Mouse (Mus musculus) cerebellum, adult 11 months (tissue): ENCODE measurements around the gene Khdc4.
"Not testable (repeated sequence)": the region's sequence is repeated elsewhere in the genome, so short reads cannot be mapped to it uniquely, and the experiment has no call there.

Source experiments
- DNase-seq: peaks from one replicate; pipeline ENCODE4 v3.0.0; 2022

Gene Khdc4

GRCm38 (mm10) chr3:88658441-88659127, 27.0 kb upstream of the Khdc4 start:
- DNase-seq, result no peak

- DNase-seq, result no peak
Observed at GRCm38 (mm10) chr3:88659798-88660197, 25.8 kb upstream of the Khdc4 start.

DNA sequence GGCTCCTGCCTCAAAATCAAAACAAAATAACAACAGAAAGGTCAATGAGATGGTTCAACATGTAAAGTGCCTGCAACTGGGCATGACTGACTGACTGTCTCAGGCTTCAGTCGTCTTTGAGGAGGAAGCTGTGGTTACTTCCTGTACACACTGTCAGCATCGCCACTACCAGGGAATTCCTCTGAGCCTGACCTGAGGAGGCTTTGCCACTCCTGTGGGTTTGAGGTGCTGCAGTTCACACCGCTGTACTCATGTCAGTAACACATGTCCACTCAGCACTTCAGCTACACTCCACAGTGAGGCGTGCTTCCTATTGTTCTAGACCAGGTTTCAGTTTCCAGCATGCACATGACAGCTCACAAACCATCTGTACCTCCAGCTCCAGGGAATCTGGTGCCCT, 21.5 kb upstream of the Khdc4 start:
- no peak for DNase-seq

DNA sequence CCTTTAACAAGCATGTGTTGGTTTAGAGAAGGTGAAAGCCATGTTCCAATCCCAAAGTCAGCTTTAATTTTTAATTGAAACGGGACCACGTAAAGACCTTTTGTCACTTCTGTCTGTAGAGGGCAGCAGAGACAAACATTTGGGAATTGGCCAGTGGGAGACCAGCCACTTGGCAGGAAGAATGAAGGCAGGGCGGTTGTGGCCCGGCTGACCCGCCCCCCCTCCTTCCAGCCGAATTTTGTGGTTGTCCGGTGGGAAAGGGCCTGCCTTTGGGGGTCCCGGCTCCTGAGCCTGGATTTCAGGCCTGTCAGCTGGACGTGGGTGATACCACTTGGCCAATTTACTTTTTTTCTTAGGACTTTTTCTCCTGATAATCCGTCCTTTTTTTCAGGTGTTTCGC, 8.2 kb upstream of the Khdc4 start:
- DNase-seq, result peak; percentile 70

GRCm38 (mm10) chr3:88683814-88684213, 1.8 kb upstream of the Khdc4 start:
- DNase-seq, result no peak

DNA sequence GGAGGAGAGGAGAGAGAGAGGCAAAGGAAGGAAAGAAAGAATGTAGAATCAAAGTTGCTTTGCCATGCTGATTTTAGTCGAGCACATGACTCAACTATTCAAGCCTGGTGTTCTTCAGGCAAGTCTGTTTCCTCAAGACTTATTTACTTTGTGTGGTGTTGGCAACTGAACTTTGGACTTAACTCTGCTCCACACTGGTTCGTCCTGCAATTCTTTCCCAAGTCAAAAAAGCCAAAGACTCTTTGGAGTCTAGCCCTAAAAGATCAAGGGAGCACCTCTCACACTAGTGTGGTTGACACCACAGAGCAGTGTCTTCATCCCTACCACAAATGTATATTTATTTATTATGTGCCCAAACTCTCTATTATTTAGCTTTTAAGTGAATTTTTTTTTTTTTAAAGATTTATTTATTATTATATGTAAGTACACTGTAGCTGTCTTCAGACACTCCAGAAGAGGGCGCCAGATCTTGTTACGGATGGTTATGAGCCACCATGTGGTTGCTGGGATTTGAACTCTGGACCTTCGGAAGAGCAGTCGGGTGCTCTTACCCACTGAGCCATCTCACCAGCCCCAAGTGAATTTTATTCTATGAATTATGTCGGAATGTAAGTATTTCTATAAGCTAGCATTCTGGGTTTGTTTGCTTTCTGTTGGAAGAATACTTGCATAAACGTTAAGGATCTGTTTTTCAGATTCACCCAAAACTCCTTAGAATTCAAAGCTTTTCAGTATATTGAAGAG, 1.2 kb upstream of the Khdc4 start:
- DNase-seq, result no peak

GRCm38 (mm10) chr3:88685958-88686451, 402 bp downstream of the Khdc4 start:
- peak; percentile 38 for DNase-seq

DNA sequence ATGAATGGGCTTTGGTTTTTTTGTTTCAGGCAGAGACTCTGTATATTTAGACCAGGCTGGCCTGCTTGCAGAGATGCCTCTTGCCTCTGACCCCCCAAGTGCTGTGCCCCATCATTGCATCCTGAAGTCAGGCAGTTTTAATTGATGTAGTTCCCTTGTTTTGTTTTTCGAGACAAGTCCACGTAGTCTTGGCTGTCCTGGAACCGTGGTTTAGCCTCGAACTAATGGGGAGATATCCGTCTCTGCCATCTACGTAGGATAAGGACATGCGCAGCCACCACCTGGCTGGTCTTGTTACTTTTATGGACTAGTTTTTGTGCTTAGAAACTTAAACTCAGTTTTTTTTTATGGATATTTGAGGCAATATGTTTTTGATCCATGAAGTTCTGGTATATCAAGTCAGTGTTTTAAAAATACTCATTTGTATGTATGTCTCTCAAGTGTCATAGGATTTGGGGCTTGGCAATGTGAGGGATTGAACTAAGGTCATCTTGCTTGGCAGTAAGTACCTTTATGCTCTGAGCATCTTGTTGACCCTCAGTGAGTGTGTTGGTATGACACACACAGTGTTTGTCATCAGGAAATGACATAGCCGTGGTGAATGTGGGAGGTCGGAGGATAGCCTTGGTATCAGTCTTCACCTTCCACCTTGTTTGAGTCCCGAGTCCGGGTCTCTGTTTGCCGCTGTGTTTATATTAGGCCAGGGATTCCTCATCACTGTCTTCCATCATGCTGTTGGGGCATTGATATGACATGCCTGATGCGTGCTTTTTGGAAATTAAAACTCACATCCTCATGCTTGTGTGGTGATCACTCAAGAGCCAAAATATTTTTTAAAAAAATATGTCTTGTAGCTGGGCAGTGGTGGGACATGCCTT, 1.4 kb downstream of the Khdc4 start:
- DNase-seq, result peak; percentile 8

DNA sequence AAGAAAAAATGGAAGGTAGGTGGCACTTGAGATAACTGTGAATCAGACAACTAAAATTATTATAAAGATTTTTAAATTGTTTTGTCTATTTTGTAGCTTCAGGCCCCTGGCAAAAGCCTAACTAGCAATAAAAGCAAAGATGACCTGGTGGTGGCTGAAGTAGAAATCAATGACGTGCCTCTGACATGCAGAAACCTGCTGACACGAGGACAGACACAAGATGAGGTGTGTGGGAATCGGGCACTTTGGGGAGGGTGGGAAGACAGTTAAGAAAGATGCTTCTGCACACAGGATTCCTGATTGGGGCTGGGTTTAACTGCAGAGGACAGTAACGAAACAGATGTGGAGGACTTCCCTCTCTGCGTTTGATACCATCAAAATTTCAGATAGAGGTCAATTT, 3.5 kb downstream of the Khdc4 start:
- no peak for DNase-seq

DNA sequence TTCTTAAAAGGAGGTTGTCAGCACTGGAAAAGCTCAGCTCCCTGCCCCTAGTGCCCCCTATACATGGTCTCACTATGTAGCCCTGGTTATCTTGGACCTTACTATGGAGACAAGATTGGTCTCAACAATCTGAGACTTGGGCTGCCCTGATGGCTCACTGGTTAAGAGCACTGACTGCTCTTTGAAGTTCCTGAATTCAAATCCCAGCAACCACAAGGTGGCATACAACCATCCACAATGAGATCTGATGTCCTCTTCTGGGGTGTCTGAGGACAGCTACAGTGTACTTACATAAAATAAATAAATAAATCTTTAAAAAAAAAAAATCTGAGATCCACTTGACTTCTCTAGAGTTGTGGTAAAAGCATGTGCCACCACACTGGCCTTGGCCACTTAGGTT, 9.9 kb downstream of the Khdc4 start:
- no peak for DNase-seq

DNA sequence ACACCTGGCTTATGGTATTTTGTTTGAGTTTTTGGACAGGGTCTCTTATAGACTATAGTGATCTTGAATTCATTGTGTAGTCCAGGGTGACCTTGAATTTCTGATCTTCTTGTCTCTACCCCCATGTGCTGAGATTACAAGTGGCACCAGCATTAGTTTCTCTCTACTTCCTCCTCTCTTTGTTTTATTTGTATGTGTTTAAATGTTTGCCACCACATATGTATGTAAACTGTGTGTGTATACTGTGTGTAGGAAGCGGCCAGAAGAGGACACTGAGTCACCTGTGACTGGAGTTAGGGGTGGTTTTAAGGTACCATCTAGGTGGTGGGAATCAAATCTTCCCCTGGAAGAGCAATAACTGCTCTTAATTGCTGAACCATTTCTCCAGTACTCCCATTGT, 12.4 kb downstream of the Khdc4 start:
- no peak for DNase-seq

GRCm38 (mm10) chr3:88698834-88699233, 13.2 kb downstream of the Khdc4 start:
- no peak for DNase-seq

- DNase-seq, result no peak
Observed at GRCm38 (mm10) chr3:88700247-88700646, 14.6 kb downstream of the Khdc4 start.

GRCm38 (mm10) chr3:88701222-88701621, 15.6 kb downstream of the Khdc4 start:
- DNase-seq, result no peak

GRCm38 (mm10) chr3:88713709-88714108, 28.1 kb downstream of the Khdc4 start:
- DNase-seq, result no peak

GRCm38 (mm10) chr3:88714725-88715124, 29.1 kb downstream of the Khdc4 start:
- DNase-seq, result no peak

- DNase-seq, result not testable (repeated sequence)
Observed at GRCm38 (mm10) chr3:88715716-88716115, 30.1 kb downstream of the Khdc4 start.

DNA sequence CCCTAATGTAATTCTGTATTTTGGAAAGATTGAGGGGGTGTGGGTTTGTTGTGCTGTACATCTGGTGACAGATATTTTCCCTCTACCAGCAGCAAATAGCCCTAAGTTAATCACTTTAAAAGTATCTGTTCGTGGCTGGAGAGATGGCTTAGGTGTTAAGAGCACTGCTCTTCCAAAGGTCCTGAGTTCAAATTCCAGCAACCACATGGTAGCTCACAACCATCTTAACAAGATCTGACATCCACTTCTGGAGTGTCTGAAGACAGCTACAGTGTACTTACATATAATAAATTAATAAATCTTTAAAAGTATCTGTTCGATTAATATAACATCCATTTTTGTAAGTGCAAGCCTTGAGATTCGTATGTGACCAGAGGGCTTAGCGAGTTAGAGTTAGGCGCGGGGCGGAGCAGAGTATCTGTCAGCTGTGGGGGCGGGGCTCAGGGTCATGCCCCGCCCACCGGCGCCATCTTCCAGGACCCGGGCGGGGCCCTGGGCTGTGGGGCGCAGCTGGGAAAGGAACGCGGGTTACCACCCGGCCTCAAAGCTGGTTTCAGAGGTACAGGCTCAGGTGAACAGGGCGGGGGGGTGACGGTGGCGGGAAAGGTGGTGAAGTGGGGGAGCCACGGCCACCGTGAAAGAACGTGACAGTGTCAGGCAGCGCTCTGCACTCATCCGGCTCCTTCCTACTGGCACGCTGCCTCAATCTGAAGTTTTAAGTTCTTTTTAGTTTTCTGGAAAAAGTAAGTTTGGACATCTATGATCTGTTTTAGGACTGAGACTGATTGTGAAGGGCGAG, 31.0 kb downstream of the Khdc4 start, which contains the start of gene Rit1:
TSS of gene Rit1 (plus strand) at position 440 of the 799 bp plus-strand sequence.
- peak; percentile 77 for DNase-seq

GRCm38 (mm10) chr3:88717198-88717798, 31.7 kb downstream of the Khdc4 start:
- DNase-seq, result no peak

GRCm38 (mm10) chr3:88717831-88718230, 32.2 kb downstream of the Khdc4 start:
- no peak for DNase-seq

DNA sequence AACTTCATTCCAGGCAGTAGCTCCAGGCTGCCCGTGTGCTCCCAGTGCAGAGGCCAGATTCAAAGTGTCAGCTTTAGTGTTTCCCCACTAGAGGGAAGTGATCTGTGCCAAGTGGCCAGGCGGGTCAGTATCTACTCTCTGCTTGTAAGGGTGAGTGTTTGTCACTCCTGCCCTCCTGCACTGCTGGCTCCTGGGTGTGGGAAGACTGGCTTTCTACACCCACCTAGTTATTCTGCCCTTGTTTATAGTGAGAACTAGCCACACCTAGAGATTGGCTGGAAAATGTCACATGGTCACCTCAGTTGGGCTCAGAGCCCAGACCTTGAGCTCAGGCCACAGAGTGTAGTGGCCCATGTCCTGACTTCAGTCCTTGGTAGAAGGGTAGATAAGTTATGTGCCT, 33.5 kb downstream of the Khdc4 start:
- DNase-seq, result no peak

DNA sequence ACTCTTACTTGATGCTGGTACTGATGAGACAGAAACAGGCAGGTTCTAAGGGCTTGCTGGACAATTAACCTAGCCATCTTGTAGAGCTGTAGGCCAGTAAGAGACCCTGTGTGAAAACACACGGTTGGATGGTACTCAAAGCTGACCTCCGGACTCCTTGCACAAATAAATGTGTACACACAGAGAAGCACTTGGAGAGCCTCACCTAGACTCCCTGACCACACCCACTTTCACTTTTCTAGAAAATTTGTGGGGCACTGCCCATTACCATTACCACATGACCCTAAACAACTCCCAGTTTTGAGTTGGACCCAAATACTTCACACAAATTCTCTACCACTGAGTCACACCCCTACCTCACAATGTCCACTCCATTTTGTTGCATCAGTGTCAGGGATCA, 51.0 kb downstream of the Khdc4 start:
- DNase-seq, result no peak
